Mouse (Mus musculus): ENCODE results near the gene Cfap61.

Gene Cfap61

DNA sequence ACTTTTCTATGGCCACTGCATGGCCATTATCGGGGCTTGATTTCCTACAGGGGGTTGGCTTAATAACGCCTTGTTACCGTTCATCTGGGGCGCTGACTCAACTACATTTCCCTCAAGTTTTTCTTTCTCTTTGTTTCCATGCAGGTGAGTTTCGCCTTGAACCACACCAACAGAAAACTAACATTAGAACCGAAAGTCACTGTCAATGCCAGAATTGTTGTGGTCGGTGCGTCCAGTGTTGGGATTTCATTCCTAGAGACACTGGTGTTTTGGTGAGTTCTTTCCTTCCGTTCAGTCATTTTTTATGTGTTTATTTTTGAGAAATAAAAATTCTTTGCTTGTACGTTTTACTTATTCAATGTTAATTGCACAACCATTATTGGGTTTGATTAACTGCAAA is 142.5 kb downstream of the Cfap61 start:
- DNase-seq (ENCODE audit: low spot score in 2 of 2) = no peak

DNA sequence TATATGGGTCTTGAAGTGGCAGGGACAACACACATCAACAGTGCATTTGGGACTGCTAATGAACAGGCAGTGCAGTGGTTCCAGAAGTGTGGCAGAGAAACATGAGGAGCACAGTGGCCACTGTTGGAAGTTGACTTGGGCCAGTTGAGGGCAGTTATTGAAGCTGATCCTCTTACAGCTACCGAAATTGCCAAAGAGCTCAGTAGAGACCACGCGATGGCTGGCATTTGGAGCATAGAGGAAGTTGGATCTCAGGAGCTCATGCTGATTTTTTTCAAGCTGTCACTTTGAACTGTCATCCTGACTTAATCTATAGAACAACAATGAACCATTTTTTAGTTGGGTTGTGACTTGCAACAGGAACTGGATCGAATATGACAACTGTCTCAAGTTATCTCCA is 145.7 kb downstream of the Cfap61 start:
- DNase-seq (ENCODE audit: low spot score in 2 of 2) = no peak

DNA sequence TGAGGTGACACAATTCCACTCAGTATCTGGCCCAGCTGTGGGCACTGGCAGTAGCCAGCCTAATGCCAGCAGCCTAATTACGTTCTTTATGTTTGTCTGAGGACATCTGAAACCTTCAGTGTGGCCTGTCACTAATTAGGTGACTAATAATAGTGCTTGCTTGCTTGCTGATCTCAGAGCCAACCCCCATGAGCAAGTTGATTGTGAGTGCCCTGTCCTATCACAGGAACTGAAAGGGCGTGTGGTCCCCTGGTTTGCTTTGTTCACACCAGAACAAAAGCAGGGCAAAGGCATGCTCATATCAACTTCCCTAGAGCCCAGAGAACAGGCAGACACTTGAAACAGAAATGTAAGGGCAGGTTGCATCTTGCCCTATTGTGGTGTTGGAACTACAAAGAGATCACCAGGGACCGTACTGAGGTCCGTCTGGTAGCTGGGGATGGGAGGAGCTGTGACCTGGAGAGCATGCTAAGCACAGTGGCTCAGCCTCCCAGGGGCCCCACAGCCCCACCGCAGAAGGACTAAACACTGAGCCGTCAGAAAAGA is 148.8 kb downstream of the Cfap61 start:
- no peak for DNase-seq (ENCODE audit: low spot score in 2 of 2)

DNA sequence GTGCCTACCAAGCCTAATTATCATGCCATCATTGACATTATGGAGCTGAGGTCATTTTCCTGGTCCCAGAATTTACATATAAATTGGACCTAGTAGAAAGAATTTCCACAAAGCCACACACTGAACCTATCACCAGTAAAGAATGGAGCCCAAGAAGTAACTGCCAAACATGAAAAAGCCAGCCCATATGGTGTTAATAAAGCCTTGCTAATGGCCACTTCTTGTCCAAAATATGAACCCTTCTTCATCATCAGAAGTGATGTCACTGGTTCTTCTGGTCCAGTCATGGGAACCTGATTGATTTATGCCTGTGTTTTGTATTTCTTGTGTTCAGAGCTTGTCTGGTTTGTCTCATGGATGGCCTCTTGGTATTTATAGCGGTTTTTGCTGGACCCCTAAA is 152.8 kb downstream of the Cfap61 start:
- DNase-seq (ENCODE audit: low spot score in 2 of 2) = no peak

GRCm38 (mm10) chr2:146089157-146089692 is 154.6 kb downstream of the Cfap61 start:
- DNase-seq (ENCODE audit: low spot score in 2 of 2) = no peak

- no peak for DNase-seq (ENCODE audit: low spot score in 2 of 2)
Measured at GRCm38 (mm10) chr2:146097532-146097931, 162.9 kb downstream of the Cfap61 start.

DNA sequence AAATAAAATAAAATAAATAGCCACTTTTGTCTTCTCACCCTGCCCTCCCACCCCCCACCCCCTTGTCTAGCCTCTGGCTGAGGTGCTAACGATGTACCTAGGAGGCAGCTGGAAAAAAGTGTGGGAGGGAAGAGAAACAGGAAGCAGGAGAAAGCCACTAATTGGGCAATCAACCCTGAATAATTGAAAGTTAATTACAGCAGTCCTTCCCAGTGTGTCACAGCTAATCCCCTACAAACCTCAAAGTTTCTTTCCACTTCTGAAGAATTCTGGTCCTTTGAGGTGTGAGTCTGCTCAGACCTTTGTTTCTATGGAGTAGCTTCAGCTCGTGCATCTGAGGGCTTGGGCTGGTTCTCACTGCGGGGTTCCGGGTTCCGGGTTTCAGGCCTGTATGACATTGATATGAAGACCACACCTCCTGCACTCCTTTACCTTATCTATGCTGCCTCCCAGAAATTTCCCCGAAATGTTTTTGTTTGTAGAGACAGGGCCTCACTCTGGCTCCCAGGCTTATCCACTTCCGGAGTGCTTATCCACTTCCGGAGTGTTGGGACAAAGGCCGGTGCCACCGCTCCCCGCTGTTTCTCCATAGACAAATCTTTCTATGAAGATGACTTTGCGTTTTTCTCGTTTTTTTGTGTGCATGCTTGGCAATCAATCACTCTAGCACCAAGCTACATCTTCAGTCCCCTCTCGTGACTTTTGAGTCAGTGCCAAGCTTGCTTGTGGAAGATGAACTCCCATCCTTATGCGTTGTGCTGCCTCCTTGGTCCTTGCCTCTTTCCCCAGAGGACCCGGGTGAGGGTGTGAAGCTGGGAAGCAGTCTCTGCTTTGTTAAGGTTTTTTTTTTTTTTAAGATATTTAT is 164.5 kb downstream of the Cfap61 start:
- no peak for DNase-seq (ENCODE audit: low spot score in 2 of 2)

DNA sequence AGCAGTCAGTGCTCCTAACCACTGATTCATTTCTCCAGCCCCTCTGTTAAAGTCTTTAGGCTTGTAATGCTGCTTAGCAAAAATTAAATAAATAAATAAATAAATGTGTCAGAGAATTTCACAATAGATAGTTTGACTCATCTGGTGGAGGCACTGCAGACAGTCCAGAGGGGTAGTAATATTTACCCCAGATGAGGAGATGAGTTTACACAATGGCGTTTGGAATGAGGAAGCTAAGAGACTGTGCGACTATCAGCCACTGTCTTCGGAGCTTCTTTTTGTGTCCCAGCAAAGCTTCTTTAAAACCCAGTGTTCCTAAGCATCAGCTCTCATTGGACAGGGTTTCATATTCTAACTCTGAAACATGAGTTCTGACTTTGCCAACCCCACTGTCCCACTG is 165.3 kb downstream of the Cfap61 start:
- no peak for DNase-seq (ENCODE audit: low spot score in 2 of 2)

DNA sequence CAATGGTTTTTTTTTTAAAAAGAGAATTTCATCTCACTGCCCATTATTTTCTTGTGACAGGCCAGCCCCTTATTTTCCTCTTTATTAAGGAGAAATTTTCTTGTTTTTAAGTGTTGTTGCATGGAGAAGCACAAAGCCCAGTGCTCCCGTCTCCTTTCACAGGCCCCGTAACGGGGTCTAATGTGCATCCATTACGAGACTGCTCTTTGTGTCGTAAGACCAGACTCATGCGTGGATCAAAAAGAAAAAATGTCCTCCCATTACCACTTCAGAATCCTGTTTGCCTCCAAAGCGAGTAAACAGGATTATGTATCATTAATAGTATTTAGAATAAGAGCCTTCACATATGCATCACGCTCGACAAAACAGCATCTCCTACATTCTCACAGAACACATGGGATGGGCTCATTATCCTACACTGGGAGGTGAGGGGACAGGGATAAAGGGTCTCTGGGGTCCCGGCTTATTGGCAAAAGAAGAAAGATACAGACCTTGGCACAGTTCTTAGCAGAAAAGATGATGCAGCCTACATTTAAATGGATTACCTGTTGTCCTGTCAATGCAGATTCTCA is 166.0 kb downstream of the Cfap61 start:
- DNase-seq (ENCODE audit: low spot score in 2 of 2) = no peak

DNA sequence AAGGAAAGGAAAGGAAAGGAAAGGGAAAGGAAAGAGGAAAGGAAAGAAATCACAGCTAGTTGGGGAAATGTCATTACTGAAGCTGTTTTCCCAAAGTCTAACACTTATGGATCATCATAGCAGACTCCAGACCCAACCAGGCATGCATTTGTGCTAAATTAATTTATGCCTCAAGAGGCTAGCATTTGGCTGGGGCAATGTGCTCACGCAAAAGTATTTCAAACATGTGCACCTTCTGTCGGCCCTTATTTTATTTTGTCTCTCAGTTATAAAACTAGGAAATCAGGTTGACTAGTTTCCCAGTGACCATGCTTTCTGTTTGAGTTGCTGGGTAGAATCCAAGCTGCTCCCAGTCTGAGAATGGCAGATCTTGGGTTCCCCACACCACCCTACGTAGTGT is 168.0 kb downstream of the Cfap61 start:
- no peak for DNase-seq (ENCODE audit: low spot score in 2 of 2)

DNA sequence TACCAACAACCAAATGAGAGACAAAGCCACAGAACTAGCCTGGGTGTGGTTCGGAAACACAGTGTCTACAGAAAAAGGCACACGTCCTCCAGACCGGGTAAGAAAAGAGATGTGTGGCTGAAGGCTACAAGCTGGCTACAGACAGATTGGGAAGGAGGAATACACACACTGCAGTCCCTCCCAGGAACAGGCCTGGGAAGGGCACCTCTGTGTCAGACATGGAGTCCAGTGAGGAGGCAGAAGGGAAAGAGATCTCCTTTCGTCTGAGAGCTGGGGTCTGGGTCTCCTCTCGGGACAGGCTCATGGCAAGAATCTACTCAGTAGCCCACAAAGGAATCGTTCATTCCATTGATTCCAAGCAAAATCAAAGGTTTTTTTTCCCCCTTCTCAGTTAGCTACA is 170.8 kb downstream of the Cfap61 start:
- DNase-seq (ENCODE audit: low spot score in 2 of 2) = no peak

DNA sequence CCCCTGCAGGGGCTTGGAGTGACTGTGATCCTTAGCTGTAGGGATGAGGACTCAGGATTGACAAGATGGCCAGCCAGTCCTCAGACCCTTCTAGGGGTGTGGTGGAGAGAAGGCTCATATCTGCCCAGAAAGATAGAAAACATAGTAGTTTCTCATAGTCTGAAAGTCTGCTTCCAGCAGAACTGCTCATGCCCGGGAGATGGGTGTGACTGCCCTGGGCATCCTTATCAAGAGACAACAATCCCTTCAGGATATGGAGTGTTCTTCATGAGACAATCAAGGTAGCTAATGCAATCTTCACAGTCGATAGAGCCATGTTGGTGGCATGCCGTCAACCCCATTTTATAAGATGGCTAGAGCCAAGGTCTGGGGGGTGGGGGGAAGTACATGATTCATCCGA is 173.4 kb downstream of the Cfap61 start:
- DNase-seq (ENCODE audit: low spot score in 2 of 2) = no peak

GRCm38 (mm10) chr2:146109921-146110320 is 175.3 kb downstream of the Cfap61 start:
- DNase-seq (ENCODE audit: low spot score in 2 of 2) = no peak

DNA sequence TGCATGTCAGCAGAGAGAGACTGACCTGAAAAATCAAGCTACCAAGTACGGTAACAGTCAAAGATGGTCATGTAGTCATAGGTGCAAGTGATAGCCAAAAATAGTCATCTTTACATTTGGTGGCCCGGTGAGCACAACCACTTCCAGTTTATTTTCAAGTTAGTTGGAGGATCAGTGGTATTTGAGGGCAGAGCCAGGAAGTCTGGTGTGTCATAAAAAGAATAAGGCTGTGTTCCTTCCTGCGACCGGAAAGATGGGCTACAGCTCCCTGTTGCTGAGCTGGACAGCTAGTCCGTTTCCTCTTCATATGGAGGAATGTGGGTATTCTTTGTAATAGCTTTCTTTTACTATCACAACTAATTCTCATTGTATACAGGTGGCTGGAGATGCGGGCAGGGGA is 181.7 kb downstream of the Cfap61 start:
- no peak for DNase-seq (ENCODE audit: low spot score in 2 of 2)

DNA sequence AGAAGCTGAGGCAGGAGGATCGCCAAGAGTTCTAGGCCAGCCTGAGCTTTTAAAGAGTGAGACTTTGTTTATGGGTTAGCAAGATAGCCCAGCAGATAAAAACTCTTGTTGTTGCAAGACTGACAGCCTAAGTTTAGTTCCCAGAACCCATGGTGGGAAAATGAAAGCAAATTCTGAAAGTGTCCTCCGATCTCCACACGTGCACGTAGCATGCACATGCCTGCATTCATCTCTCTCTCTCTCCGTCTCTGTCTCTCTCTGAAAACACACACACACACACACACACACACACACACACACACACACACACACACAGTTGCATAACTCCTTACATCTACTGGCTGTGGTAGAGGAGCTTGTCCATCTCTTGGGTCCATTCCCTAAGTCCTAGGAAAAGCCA is 182.1 kb downstream of the Cfap61 start:
- DNase-seq (ENCODE audit: low spot score in 2 of 2) = no peak

GRCm38 (mm10) chr2:146117191-146117914 is 182.8 kb downstream of the Cfap61 start:
- DNase-seq (ENCODE audit: low spot score in 2 of 2) = no peak

- DNase-seq (ENCODE audit: low spot score in 2 of 2) = no peak
Measured at GRCm38 (mm10) chr2:146117915-146118403, 183.4 kb downstream of the Cfap61 start.

DNA sequence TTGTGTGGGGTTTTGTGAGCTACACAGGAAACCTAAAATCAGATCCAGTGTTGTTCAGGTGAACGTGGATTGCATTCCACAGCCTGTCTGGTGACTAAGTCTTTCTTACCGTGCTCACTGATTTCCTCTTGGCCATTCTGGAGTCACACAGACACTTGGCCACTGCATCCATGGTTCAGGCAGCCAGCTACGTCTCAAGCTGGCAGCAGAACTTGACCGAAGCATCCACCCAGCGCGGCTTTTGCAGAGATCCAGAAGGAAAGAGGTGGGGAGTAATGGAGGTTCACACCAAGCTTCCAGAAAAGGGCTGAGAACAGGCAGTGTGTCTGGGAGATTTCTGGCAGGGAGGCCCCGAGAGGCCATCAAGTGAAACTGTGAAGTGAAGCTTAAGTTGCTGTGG is 187.0 kb downstream of the Cfap61 start:
- DNase-seq (ENCODE audit: low spot score in 2 of 2) = no peak

GRCm38 (mm10) chr2:146125129-146125528 is 190.5 kb downstream of the Cfap61 start:
- DNase-seq (ENCODE audit: low spot score in 2 of 2) = no peak

DNA sequence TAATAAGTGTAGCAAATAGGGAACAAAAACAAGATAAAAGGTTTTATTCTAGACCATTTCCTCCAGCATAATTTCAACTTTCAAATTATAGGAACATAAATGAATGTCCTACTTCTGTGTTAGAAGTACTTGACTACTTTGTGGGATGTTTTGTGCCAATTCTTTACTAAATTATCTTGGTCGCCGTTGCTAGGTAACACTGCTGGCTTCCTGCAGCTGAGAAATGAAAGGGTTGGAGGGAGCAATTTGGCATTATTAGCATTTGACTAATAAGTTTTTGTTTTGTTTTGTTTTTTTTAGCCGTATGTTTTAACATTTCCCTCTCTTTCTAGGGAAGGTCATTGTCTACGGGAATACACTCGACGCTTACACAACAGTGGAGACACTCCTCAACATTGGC is 194.0 kb downstream of the Cfap61 start:
- no peak for DNase-seq (ENCODE audit: low spot score in 2 of 2)

DNA sequence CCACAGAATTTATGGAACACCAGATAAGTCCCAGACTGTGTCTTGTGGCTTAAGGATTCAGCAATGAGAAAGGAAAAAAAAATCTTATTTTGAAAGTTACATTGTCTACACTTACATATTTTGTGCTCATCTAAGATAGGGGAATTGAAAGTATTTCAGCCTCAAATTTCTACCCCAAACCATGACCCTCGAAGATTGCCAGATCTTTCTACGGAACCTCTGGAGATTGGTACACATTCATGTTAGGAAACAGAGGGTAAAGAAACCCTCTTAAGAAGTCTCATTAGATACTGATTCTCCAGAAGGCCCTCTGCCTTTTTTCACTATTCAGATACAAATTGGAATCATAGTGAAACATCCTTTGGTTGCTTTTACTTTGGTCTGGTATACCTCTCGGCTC is 195.9 kb downstream of the Cfap61 start:
- DNase-seq (ENCODE audit: low spot score in 2 of 2) = no peak

DNA sequence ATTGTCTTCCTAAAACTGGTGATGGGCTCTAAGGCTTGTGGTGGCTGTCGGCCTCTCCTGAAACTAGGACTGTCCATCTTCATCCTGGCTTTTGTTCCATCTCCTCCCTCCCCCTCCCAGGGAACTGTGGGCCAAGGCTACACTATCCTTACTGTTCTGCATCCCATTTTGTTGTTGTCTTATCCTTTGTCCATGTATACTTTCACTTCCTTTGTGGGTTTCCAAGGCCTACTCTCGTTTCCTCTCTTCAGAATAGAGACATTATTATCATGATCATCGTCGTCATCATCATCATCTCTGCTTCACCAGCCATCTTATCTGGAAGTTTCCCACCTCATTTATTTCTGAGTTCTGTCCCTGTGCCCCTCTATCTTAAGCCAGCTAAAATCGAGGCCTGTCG is 199.7 kb downstream of the Cfap61 start:
- DNase-seq (ENCODE audit: low spot score in 2 of 2) = no peak

All from urinary bladder, postnatal 4 days (tissue).